Mouse (Mus musculus): ENCODE data around the gene Snrpe. TPM values are rescaled to one million over a fixed set of nuclear protein-coding genes. Genes with fewer than 3 reads are reported as not detected.

Snrpe gene
- 4.4 and 5.8 TPM in 2 replicates for polyA plus RNA-seq (2012)

DNA sequence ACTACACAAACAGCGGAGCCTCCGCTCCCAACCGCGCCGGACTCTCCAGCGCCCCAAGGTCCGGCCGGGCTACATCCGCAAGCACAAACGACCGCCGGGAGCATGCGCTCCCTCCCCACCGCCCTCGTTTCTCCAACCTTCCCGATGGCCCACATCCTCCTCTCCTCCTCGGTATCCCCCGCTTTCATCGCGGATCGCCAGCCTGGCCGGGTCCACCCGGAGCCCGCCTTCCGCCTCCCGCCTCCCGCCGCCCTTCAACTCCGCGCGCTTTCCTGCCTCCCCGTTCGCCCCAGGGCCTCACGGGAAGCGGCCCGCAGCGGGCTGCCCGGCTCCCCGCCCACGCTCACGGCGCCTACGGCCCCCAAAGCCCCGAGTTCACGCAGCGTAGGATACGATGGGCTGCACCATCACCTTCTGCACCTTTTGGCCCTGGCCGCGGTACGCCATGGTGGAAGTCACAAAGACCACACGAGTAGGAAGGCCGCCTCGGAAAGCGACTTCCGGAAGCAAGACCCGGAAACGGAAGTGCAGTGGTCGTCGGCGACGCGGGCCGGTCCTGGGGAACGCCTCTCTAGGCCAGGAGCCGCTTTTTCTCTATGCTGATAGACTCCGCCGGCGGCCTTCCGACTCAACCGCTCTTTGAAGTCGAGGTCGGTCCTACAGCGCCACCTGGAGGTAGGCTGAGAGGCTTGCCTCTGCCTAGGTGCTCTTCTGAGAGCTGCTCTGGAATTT, at the start of gene Snrpe:
TSS of gene Snrpe (minus strand) at position 521 of the 732 bp plus-strand sequence.
- TF ChIP-seq TAL1 (IDR thresholded peaks at IDR 0.05; ENCODE audit: low read length): no peak
- TF ChIP-seq GATA1 (IDR thresholded peaks at IDR 0.05; ENCODE audit: low read length): no peak

DNA sequence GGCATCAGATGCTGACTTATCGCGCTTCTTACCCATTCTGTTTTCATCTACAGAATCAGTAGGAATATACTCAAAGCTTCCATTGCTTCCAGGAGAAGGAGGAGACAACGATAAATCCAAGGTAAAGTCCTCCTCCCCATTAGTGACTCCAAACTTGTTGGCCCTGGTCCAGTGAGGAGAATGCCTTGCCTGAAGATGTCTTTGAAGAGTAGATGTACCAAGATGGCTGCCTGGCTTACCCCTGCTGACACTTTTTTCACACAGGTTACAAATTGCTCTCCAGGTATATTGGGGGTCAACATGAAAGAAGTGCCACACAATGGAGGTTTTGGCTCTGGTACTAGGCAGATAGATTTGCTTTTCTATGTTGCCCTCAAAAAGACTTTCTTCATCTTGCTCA, 48.8 kb upstream of the Snrpe start:
- H3K27me3 ChIP-seq (ENCODE audit: control insufficient read depth): no peaks in the 10 kb centered on the region
- H3K36me3 ChIP-seq (ENCODE audit: control insufficient read depth): peaks cover 53% of the 10 kb centered on the region
- no peak overlapping the region for H3K4me3 ChIP-seq (replicated peaks)
- H3K9me3 ChIP-seq (ENCODE audit: control insufficient read depth, low read length): no peaks in the 10 kb centered on the region
- H3K4me1 ChIP-seq (ENCODE audit: control insufficient read depth): peaks cover 44% of the 10 kb centered on the region
- TF ChIP-seq TAL1 (IDR thresholded peaks at IDR 0.05; ENCODE audit: low read length) (no peak), GATA1 (IDR thresholded peaks at IDR 0.05; ENCODE audit: low read length) (no peak)

More for the DNA sequence above, at the start of gene Snrpe:
- Histone ChIP-seq H3K4me1 (ENCODE audit: control insufficient read depth) (peaks cover 38% of the 10 kb centered on the region), H3K27me3 (ENCODE audit: control insufficient read depth) (no peaks in the 10 kb centered on the region), H3K9me3 (ENCODE audit: control insufficient read depth, low read length) (no peaks in the 10 kb centered on the region), H3K36me3 (ENCODE audit: control insufficient read depth) (peaks cover 47% of the 10 kb centered on the region), H3K4me3 (replicated peaks) (peak within 1 kb of the TSS; percentile 90)

DNA sequence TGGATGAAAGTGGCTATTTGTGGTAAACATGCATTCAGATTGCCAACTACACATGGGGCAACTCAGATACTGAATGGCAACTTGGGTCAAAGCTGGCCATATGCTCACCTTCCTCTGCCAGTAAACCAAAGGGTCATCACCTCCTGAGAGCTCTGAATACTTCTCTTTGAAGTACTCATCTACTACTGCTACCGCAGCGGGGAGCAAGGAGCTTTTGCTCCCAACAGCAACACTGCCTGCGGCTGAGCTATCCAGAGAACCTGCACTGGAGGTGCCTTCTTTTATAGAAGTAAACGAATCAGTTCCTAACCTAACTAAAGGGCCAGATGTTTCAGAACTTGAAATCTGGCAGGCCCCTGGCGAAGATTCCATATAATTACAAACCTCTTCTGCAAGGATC, 46.7 kb upstream of the Snrpe start:
- Histone ChIP-seq H3K27me3 (ENCODE audit: control insufficient read depth) (no peaks in the 10 kb centered on the region), H3K4me1 (ENCODE audit: control insufficient read depth) (peaks cover 50% of the 10 kb centered on the region), H3K36me3 (ENCODE audit: control insufficient read depth) (peaks cover 70% of the 10 kb centered on the region), H3K9me3 (ENCODE audit: control insufficient read depth, low read length) (no peaks in the 10 kb centered on the region), H3K4me3 (replicated peaks) (no peak overlapping the region)
- no peak for TF ChIP-seq GATA1 (IDR thresholded peaks at IDR 0.05; ENCODE audit: low read length)
- no peak for TF ChIP-seq TAL1 (IDR thresholded peaks at IDR 0.05; ENCODE audit: low read length)

DNA sequence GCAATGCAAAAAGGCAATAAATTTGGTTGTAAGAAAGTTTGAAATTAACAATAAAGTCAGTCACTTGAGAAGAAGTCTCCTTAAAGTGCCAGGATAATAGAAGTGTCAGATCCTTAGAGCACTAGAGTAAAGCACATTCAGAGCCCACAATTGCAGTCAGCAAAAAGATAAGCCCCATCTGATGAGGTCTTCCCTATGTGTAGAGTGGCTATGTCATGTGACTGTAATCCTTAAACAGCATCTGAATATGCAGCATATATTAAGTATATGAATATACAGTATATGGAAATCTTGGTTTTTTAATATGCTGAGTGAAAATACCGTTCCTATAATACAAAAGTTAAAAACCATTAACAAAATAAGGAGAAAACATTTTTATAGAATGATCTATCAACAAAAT, 42.9 kb upstream of the Snrpe start:
- TF ChIP-seq GATA1 (IDR thresholded peaks at IDR 0.05; ENCODE audit: low read length) (no peak), TAL1 (IDR thresholded peaks at IDR 0.05; ENCODE audit: low read length) (no peak)
- H3K4me1 ChIP-seq (ENCODE audit: control insufficient read depth): peaks cover 28% of the 10 kb centered on the region
- no peaks in the 10 kb centered on the region for H3K9me3 ChIP-seq (ENCODE audit: control insufficient read depth, low read length)
- peaks cover 73% of the 10 kb centered on the region for H3K36me3 ChIP-seq (ENCODE audit: control insufficient read depth)
- H3K4me3 ChIP-seq (replicated peaks): no peak overlapping the region
- no peaks in the 10 kb centered on the region for H3K27me3 ChIP-seq (ENCODE audit: control insufficient read depth)

- H3K4me3 ChIP-seq (replicated peaks): no peak overlapping the region
- no peaks in the 10 kb centered on the region for H3K27me3 ChIP-seq (ENCODE audit: control insufficient read depth)
- H3K9me3 ChIP-seq (ENCODE audit: control insufficient read depth, low read length): no peaks in the 10 kb centered on the region
- TF ChIP-seq GATA1 (IDR thresholded peaks at IDR 0.05; ENCODE audit: low read length) (no peak), TAL1 (IDR thresholded peaks at IDR 0.05; ENCODE audit: low read length) (no peak)
- H3K36me3 ChIP-seq (ENCODE audit: control insufficient read depth): peaks cover 73% of the 10 kb centered on the region
- peaks cover 21% of the 10 kb centered on the region for H3K4me1 ChIP-seq (ENCODE audit: control insufficient read depth)
These were observed 40.4 kb upstream of the Snrpe start for GRCm38 (mm10) chr1:133650288-133651055.

GRCm38 (mm10) chr1:133645652-133646051, 35.6 kb upstream of the Snrpe start:
- Histone ChIP-seq H3K36me3 (ENCODE audit: control insufficient read depth) (peaks cover 85% of the 10 kb centered on the region), H3K4me1 (ENCODE audit: control insufficient read depth) (peaks cover 4% of the 10 kb centered on the region), H3K9me3 (ENCODE audit: control insufficient read depth, low read length) (no peaks in the 10 kb centered on the region), H3K27me3 (ENCODE audit: control insufficient read depth) (no peaks in the 10 kb centered on the region), H3K4me3 (replicated peaks) (no peak overlapping the region)
- TF ChIP-seq TAL1 (IDR thresholded peaks at IDR 0.05; ENCODE audit: low read length): no peak
- TF ChIP-seq GATA1 (IDR thresholded peaks at IDR 0.05; ENCODE audit: low read length): no peak

DNA sequence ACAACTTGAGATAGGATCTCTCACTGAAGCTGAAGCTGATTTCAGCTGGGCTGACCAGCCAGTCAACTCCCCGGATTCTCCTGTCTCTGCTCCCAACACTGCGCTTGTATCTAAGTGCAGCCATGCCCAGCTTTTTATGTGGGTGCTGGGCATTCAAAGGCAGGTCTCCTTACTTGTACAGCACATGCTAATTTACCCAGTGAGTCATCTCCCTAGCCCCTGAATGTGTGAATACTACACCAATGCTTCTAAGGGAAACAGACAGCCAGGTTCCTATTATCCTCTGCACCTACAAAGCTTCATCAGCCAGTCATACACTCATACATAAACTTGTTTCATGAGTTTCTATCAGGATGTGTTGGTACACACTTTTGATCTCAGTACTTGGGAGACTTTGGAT, 31.1 kb upstream of the Snrpe start:
- no peaks in the 10 kb centered on the region for H3K27me3 ChIP-seq (ENCODE audit: control insufficient read depth)
- H3K9me3 ChIP-seq (ENCODE audit: control insufficient read depth, low read length): no peaks in the 10 kb centered on the region
- H3K36me3 ChIP-seq (ENCODE audit: control insufficient read depth): peaks cover 99% of the 10 kb centered on the region
- no peak for TF ChIP-seq GATA1 (IDR thresholded peaks at IDR 0.05; ENCODE audit: low read length)
- no peak for TF ChIP-seq TAL1 (IDR thresholded peaks at IDR 0.05; ENCODE audit: low read length)
- H3K4me1 ChIP-seq (ENCODE audit: control insufficient read depth): peaks cover 4% of the 10 kb centered on the region
- no peak overlapping the region for H3K4me3 ChIP-seq (replicated peaks)

- Histone ChIP-seq H3K36me3 (ENCODE audit: control insufficient read depth) (peaks cover 96% of the 10 kb centered on the region), H3K4me1 (ENCODE audit: control insufficient read depth) (peaks cover 4% of the 10 kb centered on the region), H3K4me3 (replicated peaks) (no peak overlapping the region)
These were observed 28.4 kb upstream of the Snrpe start for GRCm38 (mm10) chr1:133638517-133638916.

DNA sequence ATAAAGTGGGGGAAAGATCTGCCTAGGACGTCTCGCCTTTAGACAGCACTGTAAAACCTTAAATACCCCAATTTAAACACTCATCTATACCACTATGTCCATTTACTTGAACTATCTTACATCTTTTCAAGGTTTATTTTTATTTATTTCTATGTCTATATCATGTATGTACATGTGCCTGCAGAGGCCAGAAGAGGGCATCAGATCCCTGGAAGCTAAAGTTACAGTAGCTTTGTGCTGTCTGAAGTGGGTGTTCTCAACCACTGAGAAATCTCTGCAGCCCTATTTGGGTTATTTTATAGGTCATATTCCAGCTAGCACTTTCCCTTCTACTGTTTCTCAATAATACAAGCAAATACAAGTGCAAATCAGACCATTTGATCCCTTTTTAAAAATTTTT, 22.1 kb upstream of the Snrpe start:
- no peak for TF ChIP-seq TAL1 (IDR thresholded peaks at IDR 0.05; ENCODE audit: low read length)
- no peak for TF ChIP-seq GATA1 (IDR thresholded peaks at IDR 0.05; ENCODE audit: low read length)
- peaks cover under 1% of the 10 kb centered on the region for H3K4me1 ChIP-seq (ENCODE audit: control insufficient read depth)
- no peak overlapping the region for H3K4me3 ChIP-seq (replicated peaks)
- H3K27me3 ChIP-seq (ENCODE audit: control insufficient read depth): no peaks in the 10 kb centered on the region
- H3K9me3 ChIP-seq (ENCODE audit: control insufficient read depth, low read length): no peaks in the 10 kb centered on the region
- peaks cover 96% of the 10 kb centered on the region for H3K36me3 ChIP-seq (ENCODE audit: control insufficient read depth)

More at GRCm38 (mm10) chr1:133638517-133638916, 28.4 kb upstream of the Snrpe start:
- no peaks in the 10 kb centered on the region for H3K9me3 ChIP-seq (ENCODE audit: control insufficient read depth, low read length)
- TF ChIP-seq GATA1 (IDR thresholded peaks at IDR 0.05; ENCODE audit: low read length): no peak
- no peak for TF ChIP-seq TAL1 (IDR thresholded peaks at IDR 0.05; ENCODE audit: low read length)
- no peaks in the 10 kb centered on the region for H3K27me3 ChIP-seq (ENCODE audit: control insufficient read depth)
